Mouse (Mus musculus) embryonic fibroblast, embryonic 13.5 days (primary cell): ENCODE measurements around the gene Grm6.

ENCODE experiments used
- CTCF ChIP-seq: IDR thresholded peaks from 2 replicates; pipeline ENCODE4 v1.5.1; 2011; ENCODE audit warnings: mild to moderate bottlenecking, control low read depth, low read length, moderate library complexity, borderline replicate concordance; ENCODE audit not compliant: insufficient read depth
- POLR2A ChIP-seq: IDR thresholded peaks from 2 replicates; pipeline ENCODE4 v1.6.1; 2011; ENCODE audit warnings: low read depth, mild to moderate bottlenecking, control low read depth, low read length, moderate library complexity

GRCm38 (mm10) chr11:50814233-50814632, 36.3 kb upstream of the Grm6 start:
- no peak for TF ChIP-seq CTCF
- no peak for TF ChIP-seq POLR2A
